Mouse (Mus musculus) spleen, postnatal 36 days (tissue): ENCODE data around the gene Ift20.
"Not testable (repeated sequence)": the region's sequence is repeated elsewhere in the genome, so short reads cannot be mapped to it uniquely, and the experiment has no call there.

Source experiments
- DNase-seq, 2 experiments: peaks; one replicate each; pipeline ENCODE4 v3.0.0; 2022; ENCODE audit warnings: low spot score in 2 of 2, mixed read lengths in 1 of 2

Gene Ift20

DNA sequence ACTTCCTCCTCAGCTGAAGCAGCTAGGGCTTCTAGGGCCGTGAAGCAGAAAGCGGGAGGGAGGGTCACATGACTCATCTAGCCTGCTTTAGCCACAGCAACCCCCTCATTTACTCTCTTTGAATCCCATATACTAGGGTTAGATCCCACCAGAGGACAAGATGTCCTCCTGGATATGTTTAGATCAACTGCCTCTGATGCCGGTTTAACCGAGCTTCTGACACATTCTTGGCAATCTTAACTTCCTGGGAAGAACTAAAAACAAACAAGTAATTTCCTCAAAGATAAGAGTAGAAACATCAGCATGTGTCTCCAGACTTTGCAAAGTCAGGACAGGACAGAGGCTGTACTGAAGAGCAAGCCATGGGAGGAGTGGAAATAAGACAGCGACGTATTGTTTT is 30.6 kb downstream of the Ift20 start:
- no peak for DNase-seq

DNA sequence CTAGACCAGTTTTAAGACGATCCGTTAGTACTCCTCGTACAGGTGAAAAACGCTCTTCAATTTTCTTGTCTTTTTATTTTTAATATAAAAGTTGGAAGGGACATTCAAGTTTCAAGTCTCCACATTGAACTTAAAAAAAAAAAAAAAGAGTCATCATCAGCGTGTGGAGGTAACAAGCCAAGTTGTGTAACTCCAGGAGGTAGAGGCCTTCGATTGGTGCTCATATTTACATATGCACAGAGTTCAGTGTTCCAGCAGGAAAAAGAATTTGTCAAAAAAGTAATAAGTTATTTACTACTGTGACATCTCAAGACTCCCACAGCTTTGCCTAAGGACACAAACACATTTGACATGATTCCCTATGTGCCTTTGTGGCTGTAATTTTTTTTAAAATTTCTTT is 31.5 kb downstream of the Ift20 start:
- DNase-seq, result no peak

DNA sequence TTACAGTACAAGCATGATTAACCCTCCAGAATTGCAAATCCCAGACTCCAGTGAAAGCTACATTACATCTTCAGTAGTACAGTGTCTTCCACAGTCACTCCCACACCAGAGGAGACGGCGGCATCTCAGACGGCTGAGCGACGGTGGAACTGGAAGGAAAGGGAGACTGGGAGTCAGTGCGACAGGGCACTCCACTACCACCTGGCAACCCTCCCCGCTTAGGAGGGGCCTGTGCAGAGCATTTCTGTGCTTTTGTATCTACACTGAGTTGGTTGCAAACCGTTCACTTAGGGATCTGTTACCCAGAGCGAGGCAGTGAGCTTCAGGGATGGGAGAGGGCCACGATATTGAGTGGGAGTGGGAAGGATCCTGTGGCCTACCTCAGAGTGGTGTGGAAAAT is 32.7 kb downstream of the Ift20 start:
- DNase-seq, result no peak

DNA sequence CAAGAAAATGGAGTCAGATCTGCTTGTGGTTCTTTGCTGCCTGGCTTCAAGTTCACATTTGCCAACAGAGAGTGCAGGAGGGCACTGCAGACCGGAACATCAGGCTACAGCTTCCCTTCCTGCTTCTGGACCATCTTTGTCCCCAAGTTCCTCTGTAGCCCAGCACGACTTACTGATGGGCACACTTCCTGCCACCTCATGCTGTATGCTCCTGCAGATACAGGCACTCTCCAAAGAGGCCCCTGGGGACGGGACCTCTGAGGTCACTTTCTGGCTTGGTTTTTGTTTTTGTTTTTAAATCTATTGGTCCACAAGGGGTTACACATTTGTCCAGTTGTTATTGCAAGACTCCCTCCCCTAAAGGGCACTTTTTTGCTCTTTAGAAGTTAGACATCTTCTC is 33.6 kb downstream of the Ift20 start:
- no peak for DNase-seq

DNA sequence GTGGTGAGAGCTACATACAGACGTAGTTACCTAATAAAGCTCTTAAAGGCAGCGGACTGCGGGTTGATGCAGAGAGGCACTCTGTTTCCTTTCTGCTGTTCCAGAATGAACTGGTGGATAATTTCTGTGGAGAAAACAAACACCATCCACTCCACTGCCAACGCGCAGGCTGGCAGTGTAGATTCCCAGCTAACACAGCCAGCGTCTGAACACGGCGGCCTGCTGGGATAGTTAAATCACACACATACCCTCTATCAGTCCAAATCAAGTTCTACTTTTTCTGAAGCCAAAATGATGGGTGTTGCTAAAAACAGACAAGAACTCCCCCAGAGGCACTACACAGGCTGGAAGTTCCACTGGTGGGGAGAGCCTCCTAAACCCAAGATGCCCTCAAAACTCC is 35.3 kb downstream of the Ift20 start:
- no peak for DNase-seq

DNA sequence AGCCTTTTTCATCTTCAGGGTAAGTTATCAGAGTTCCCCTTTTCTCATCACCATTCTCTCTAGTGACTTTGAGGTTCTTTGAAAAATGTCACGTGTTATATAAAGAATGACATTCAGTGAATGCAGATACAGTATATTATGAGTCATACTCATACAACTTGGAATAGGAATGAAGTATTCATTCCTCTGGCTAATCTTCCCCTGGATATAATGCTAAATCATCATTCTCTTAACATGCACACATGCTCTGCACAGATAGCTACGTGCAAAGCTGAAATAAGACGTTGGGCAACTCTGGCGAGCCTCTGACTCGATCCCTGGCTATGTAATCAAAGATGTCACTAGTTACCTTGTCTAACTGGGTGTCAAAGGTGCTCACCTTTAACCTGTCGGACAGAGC is 35.7 kb downstream of the Ift20 start:
- no peak for DNase-seq

DNA sequence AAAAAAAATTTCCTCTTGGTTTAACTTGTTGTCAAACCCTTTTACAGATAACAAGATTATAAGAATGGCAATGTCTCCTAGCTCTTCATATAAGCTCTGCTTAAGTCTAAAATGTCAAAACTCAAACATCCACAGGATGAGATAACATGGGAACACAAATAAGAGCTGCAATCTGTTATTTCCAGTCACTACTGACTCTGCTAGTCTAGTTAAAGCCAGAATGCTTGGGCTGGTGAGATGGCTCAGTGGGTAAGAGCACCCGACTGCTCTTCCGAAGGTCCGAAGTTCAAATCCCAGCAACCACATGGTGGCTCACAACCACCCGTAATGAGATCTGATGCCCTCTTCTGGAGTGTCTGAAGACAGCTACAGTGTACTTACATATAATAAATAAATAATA is 37.9 kb downstream of the Ift20 start:
- DNase-seq, result not testable (repeated sequence)

DNA sequence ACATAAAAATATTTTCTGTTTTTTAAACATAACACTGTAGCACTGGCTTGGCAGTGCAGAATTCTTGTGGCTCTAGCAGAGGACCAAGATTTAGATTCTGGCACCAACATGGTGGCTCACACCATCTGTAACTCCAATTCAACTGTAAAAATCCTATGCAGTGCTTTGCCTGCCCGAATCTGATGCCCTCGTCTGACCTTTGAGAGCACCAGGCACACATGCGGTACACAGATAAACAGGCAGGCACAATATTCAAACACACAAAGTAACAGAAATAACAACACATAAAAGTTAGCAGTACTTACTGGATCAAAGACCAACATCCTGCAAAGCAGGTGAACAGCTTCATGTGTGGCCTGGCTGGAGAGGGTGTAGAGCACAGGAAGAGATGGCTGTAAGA is 38.4 kb downstream of the Ift20 start:
- no peak for DNase-seq

DNA sequence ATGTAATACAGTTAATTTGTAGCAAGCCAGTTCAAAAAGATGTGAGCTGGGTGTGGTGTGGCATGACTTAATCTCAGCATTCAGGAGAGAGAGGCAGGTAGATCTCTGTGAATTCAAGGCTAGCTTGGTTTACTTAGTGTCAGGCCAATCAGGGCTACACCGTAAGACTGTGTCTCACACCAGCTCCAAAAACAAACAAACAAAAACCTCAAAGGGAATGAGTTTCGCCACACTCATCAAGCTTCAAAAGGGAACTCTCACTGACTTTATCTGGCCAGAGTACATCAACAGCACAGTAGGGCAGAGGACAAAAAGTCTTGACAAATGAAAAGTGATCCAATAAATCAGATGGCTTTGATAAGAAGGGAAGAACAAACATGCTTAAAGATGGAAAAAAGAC is 38.8 kb downstream of the Ift20 start:
- DNase-seq, result no peak

DNA sequence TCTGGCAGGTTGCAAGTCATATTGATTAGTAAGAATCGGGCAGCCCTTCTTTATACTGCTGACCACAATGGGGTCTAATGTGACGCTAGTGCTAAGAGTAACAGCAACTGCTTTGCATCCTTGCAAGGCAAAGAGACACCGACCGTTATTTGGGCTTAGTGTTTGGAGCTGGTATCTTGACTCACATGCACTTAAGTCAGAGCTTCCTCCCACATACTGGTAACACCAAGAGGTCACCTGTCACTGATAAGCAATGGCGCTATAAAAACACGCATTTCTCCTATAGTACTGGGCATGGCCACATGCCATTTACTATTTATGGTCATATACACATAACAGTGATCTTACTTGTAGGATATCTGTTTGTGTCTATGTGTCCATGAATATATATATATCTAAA is 46.7 kb downstream of the Ift20 start:
- DNase-seq, result no peak

DNA sequence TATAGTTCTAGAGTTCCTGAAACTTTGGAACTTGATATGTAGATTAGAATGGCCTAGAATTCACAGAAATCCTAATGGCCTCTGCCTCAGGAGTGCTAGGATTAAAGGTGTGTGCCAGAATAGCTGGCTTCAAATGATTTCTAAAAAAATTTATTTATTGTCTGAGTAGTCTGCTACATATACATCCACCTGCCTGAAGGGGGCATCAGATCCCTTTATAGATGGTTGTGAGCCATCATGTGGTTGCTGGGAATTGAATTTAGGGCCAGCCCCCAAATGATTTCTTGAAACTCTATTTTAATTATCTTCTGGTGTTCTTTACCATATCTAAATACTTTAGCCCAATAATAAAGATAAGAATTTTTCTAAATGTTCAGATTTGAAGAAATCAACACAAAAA is 49.9 kb downstream of the Ift20 start:
- no peak for DNase-seq

DNA sequence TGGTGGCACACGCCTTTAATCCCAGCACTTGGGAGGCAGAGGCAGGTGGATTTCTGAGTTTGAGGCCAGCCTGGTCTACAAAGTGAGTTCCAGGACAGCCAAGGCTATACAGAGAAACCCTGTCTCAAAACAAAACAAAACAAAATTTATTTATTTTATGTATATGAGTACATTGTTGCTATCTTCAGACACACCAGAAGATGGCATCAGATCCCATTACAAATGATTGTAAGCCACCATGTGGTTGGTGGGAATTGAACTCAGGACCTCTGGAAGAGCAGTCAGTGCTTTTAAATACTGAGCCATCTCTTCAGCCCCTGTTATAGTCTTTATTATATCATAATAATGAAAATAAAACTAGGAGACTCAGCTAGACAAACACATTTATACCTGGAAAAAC is 51.5 kb downstream of the Ift20 start:
- DNase-seq, result not testable (repeated sequence)
